Mouse (Mus musculus): Measurements from ENCODE around the gene Acad10. TPM values are rescaled to one million over a fixed set of nuclear protein-coding genes. Genes with fewer than 3 reads are reported as not detected.

Gene Acad10
- total and polyA plus RNA-seq, 3 experiments: 5.6 to 10.3 (median 7.2) TPM

- TF ChIP-seq TAL1 (conservative IDR thresholded peaks at IDR 0.05; ENCODE audit: low read depth, low read length): no peak
- TF ChIP-seq GATA2 (IDR thresholded peaks at IDR 0.05; ENCODE audit: borderline replicate concordance, low read depth, low read length): no peak
- TF ChIP-seq GATA1 (IDR thresholded peaks at IDR 0.05; ENCODE audit: borderline replicate concordance, low read length): no peak
- TF ChIP-seq POLR2AphosphoS5 (IDR thresholded peaks at IDR 0.05; ENCODE audit: insufficient replicate concordance, low read depth, low read length): no peak
- TF ChIP-seq CTCF (IDR thresholded peaks at IDR 0.05; ENCODE audit: low read depth, low read length): no peak
- Histone ChIP-seq H3K27me3 (ENCODE audit: insufficient read depth, low read length) (peaks cover 10% of the 10 kb centered on the region), H3K9me3 (replicated peaks) (no peaks in the 10 kb centered on the region), H3K36me3 (replicated peaks) (peaks cover 54% of the 10 kb centered on the region), H3K4me3 (ENCODE audit: low read depth, low read length) (no peak overlapping the region), H3K4me1 (ENCODE audit: insufficient read depth, low read depth, low read length) (peaks cover 3% of the 10 kb centered on the region)
- no peak for DNase-seq (ENCODE audit: low spot score)
- no peak for ATAC-seq (ENCODE audit: extremely low read depth, insufficient number of reproducible peaks, low FRiP score, poor library complexity, severe bottlenecking)
These were observed 83.3 kb downstream of the Acad10 start for GRCm38 (mm10) chr5:121576927-121577488.

GRCm38 (mm10) chr5:121575867-121576266, 84.4 kb downstream of the Acad10 start:
- H3K27me3 ChIP-seq (ENCODE audit: insufficient read depth, low read length): peaks cover 11% of the 10 kb centered on the region
- no peak for ATAC-seq (ENCODE audit: extremely low read depth, insufficient number of reproducible peaks, low FRiP score, poor library complexity, severe bottlenecking)
- peaks cover 64% of the 10 kb centered on the region for H3K36me3 ChIP-seq (replicated peaks)
- no peaks in the 10 kb centered on the region for H3K9me3 ChIP-seq (replicated peaks)
- no peak for TF ChIP-seq CTCF (IDR thresholded peaks at IDR 0.05; ENCODE audit: low read depth, low read length)
- no peak for TF ChIP-seq TAL1 (conservative IDR thresholded peaks at IDR 0.05; ENCODE audit: low read depth, low read length)
- TF ChIP-seq GATA2 (IDR thresholded peaks at IDR 0.05; ENCODE audit: borderline replicate concordance, low read depth, low read length): no peak
- TF ChIP-seq POLR2AphosphoS5 (IDR thresholded peaks at IDR 0.05; ENCODE audit: insufficient replicate concordance, low read depth, low read length): no peak
- no peak for TF ChIP-seq GATA1 (IDR thresholded peaks at IDR 0.05; ENCODE audit: borderline replicate concordance, low read length)
- H3K4me3 ChIP-seq (ENCODE audit: low read depth, low read length): no peak overlapping the region
- H3K4me1 ChIP-seq (ENCODE audit: insufficient read depth, low read depth, low read length): no peaks in the 10 kb centered on the region
- no peak for DNase-seq (ENCODE audit: low spot score)

GRCm38 (mm10) chr5:121574145-121574544, 86.2 kb downstream of the Acad10 start:
- Histone ChIP-seq H3K27me3 (ENCODE audit: insufficient read depth, low read length) (peaks cover 8% of the 10 kb centered on the region), H3K4me3 (ENCODE audit: low read depth, low read length) (no peak overlapping the region), H3K9me3 (replicated peaks) (no peaks in the 10 kb centered on the region), H3K36me3 (replicated peaks) (peaks cover 66% of the 10 kb centered on the region), H3K4me1 (ENCODE audit: insufficient read depth, low read depth, low read length) (no peaks in the 10 kb centered on the region)
- DNase-seq (ENCODE audit: low spot score): no peak
- TF ChIP-seq GATA1 (IDR thresholded peaks at IDR 0.05; ENCODE audit: borderline replicate concordance, low read length) (no peak), POLR2AphosphoS5 (IDR thresholded peaks at IDR 0.05; ENCODE audit: insufficient replicate concordance, low read depth, low read length) (no peak), CTCF (IDR thresholded peaks at IDR 0.05; ENCODE audit: low read depth, low read length) (no peak), GATA2 (IDR thresholded peaks at IDR 0.05; ENCODE audit: borderline replicate concordance, low read depth, low read length) (no peak), TAL1 (conservative IDR thresholded peaks at IDR 0.05; ENCODE audit: low read depth, low read length) (no peak)
- no peak for ATAC-seq (ENCODE audit: extremely low read depth, insufficient number of reproducible peaks, low FRiP score, poor library complexity, severe bottlenecking)

Other genes starting within 250 kb of the Acad10 start
- gene Tmem116, start 208.6 kb downstream of the Acad10 start, total RNA-seq (2014; fragmentation: Nextera tagmentation): 9.8 and 10.6 TPM in 2 replicates
- gene Tmem116, start 208.6 kb downstream of the Acad10 start, total RNA-seq (2017): 1.7 and 2.6 TPM in 2 replicates
- 2.7 and 6.1 TPM in 2 replicates for gene Tmem116, start 208.6 kb downstream of the Acad10 start, polyA plus RNA-seq (2012)
- 52.4 and 58.8 TPM in 2 replicates for gene Erp29, start 208.0 kb downstream of the Acad10 start, total RNA-seq (2014; fragmentation: Nextera tagmentation)
- 344 and 394 TPM in 2 replicates for gene Erp29, start 208.0 kb downstream of the Acad10 start, total RNA-seq (2017)
- gene Erp29, start 208.0 kb downstream of the Acad10 start, polyA plus RNA-seq (2012): 167 and 191 TPM in 2 replicates
- gene Adam1b, start 157.1 kb downstream of the Acad10 start, total RNA-seq (2014; fragmentation: Nextera tagmentation): not detected in 2 replicates
- gene Adam1b, start 157.1 kb downstream of the Acad10 start, total RNA-seq (2017): not detected in 2 replicates
- gene Adam1b, start 157.1 kb downstream of the Acad10 start, polyA plus RNA-seq (2012): not detected in 2 replicates
- gene Adam1a, start 115.0 kb downstream of the Acad10 start, total RNA-seq (2014; fragmentation: Nextera tagmentation): 4.4 and 5.1 TPM in 2 replicates
- gene Adam1a, start 115.0 kb downstream of the Acad10 start, total RNA-seq (2017): 3.0 and 3.5 TPM in 2 replicates
- gene Adam1a, start 115.0 kb downstream of the Acad10 start, polyA plus RNA-seq (2012): 0.17 and 0.18 TPM in 2 replicates
- not detected in 2 replicates for gene Gm42878, start 115.0 kb downstream of the Acad10 start, total RNA-seq (2014; fragmentation: Nextera tagmentation)
- 0.17 TPM in 1 of 2 replicates, not detected in the other for gene Gm42878, start 115.0 kb downstream of the Acad10 start, total RNA-seq (2017)
- not detected in 2 replicates for gene Gm42878, start 115.0 kb downstream of the Acad10 start, polyA plus RNA-seq (2012)
- gene Mapkapk5, start 114.6 kb downstream of the Acad10 start, total RNA-seq (2014; fragmentation: Nextera tagmentation): 67.3 and 84.6 TPM in 2 replicates
- gene Mapkapk5, start 114.6 kb downstream of the Acad10 start, total RNA-seq (2017): 86.8 and 102 TPM in 2 replicates
- gene Mapkapk5, start 114.6 kb downstream of the Acad10 start, polyA plus RNA-seq (2012): 51.6 and 66.6 TPM in 2 replicates
- gene Aldh2, start 66.7 kb downstream of the Acad10 start, total RNA-seq (2014; fragmentation: Nextera tagmentation): 38.7 and 45.7 TPM in 2 replicates
- 82.9 and 117 TPM in 2 replicates for gene Aldh2, start 66.7 kb downstream of the Acad10 start, total RNA-seq (2017)
- 122 and 123 TPM in 2 replicates for gene Aldh2, start 66.7 kb downstream of the Acad10 start, polyA plus RNA-seq (2012)
- 4.9 and 5.5 TPM in 2 replicates for gene Acad12, start 41.6 kb downstream of the Acad10 start, total RNA-seq (2014; fragmentation: Nextera tagmentation)
- gene Acad12, start 41.6 kb downstream of the Acad10 start, total RNA-seq (2017): 2.7 and 4.3 TPM in 2 replicates
- gene Acad12, start 41.6 kb downstream of the Acad10 start, polyA plus RNA-seq (2012): 1.1 and 1.2 TPM in 2 replicates
- gene Brap, start within 50 bp of the Acad10 start, total RNA-seq (2014; fragmentation: Nextera tagmentation): 29.9 and 30.0 TPM in 2 replicates
- gene Brap, start within 50 bp of the Acad10 start, total RNA-seq (2017): 63.4 and 70.1 TPM in 2 replicates
- gene Brap, start within 50 bp of the Acad10 start, polyA plus RNA-seq (2012): 10.6 and 12.8 TPM in 2 replicates
- gene Atxn2, start 50.8 kb upstream of the Acad10 start, total RNA-seq (2014; fragmentation: Nextera tagmentation): 132 and 151 TPM in 2 replicates
- gene Atxn2, start 50.8 kb upstream of the Acad10 start, total RNA-seq (2017): 30.0 and 38.0 TPM in 2 replicates
- gene Atxn2, start 50.8 kb upstream of the Acad10 start, polyA plus RNA-seq (2012): 42.3 and 57.5 TPM in 2 replicates
- gene Sh2b3, start 177.1 kb upstream of the Acad10 start, total RNA-seq (2014; fragmentation: Nextera tagmentation): 20.4 and 25.7 TPM in 2 replicates
- 16.3 and 20.3 TPM in 2 replicates for gene Sh2b3, start 177.1 kb upstream of the Acad10 start, total RNA-seq (2017)
- gene Sh2b3, start 177.1 kb upstream of the Acad10 start, polyA plus RNA-seq (2012): 122 and 186 TPM in 2 replicates
- 0.92 and 2.6 TPM in 2 replicates for gene Pheta1, start 188.5 kb upstream of the Acad10 start, total RNA-seq (2014; fragmentation: Nextera tagmentation)
- gene Pheta1, start 188.5 kb upstream of the Acad10 start, total RNA-seq (2017): 2.5 and 2.6 TPM in 2 replicates
- gene Pheta1, start 188.5 kb upstream of the Acad10 start, polyA plus RNA-seq (2012): 13.3 and 17.6 TPM in 2 replicates

Data from G1E (cell line).